Mouse (Mus musculus) midbrain, embryonic 14.5 days (tissue): ENCODE data around the gene Hvcn1. TPM values are rescaled to one million over a fixed set of nuclear protein-coding genes. Genes with fewer than 3 reads are reported as not detected.
A peak's percentile ranks its signal among the peaks of the same experiment; 100 is the strongest.

Source experiments
- ATAC-seq: fragments of 200-750 bp; cut with Nextera tagmentation; 2 replicates; pipeline ENCODE4 v1.8.0; 2017; ENCODE audit warnings: moderate number of reproducible peaks, moderate library complexity; ENCODE audit not compliant: low FRiP score, low TSS enrichment
- DNase-seq: peaks from one replicate; pipeline ENCODE4 v3.0.0-alpha.2; 2015
- H3K27ac ChIP-seq: fragments of 300-500 bp; sonication (generic); replicated peaks from 2 replicates; pipeline ENCODE4 v1.5.1; 2014; ENCODE audit warnings: mild to moderate bottlenecking, low read depth, low read length, moderate library complexity
- H3K27me3 ChIP-seq: fragments of 300-500 bp; sonication (generic); 2 replicates; pipeline ENCODE4 v1.6.1; 2014; ENCODE audit warnings: low read length, control low read depth, mixed read lengths; ENCODE audit not compliant: control insufficient read depth, insufficient read depth
- H3K36me3 ChIP-seq: fragments of 300-500 bp; sonication (generic); 2 replicates; pipeline ENCODE4 v1.6.1; 2014; ENCODE audit warnings: low read length, control low read depth; ENCODE audit not compliant: control insufficient read depth, insufficient read depth
- H3K4me1 ChIP-seq: fragments of 300-500 bp; sonication (generic); 2 replicates; pipeline ENCODE4 v1.6.1; 2014; ENCODE audit warnings: mild to moderate bottlenecking, antibody characterized with exemption, low read length, control low read depth; ENCODE audit not compliant: control insufficient read depth, insufficient read depth
- H3K4me2 ChIP-seq: fragments of 300-500 bp; sonication (generic); 2 replicates; pipeline ENCODE4 v1.6.1; 2014; ENCODE audit warnings: mild to moderate bottlenecking, low read length, moderate library complexity
- H3K4me3 ChIP-seq: fragments of 300-500 bp; sonication (generic); replicated peaks from 2 replicates; pipeline ENCODE4 v1.5.1; 2014; ENCODE audit warnings: low read depth, low read length
- H3K9ac ChIP-seq: fragments of 300-500 bp; sonication (generic); replicated peaks from 2 replicates; pipeline ENCODE4 v1.6.1; 2014; ENCODE audit warnings: mild to moderate bottlenecking, low read length, moderate library complexity
- H3K9me3 ChIP-seq: fragments of 300-500 bp; sonication (generic); 2 replicates; pipeline ENCODE4 v1.6.1; 2016; ENCODE audit warnings: low read length, control low read depth, mixed read lengths; ENCODE audit not compliant: control insufficient read depth
- WGBS: fragments of 180-500 bp; shearing (Covaris S2); extraction: QIAGEN DNeasy Blood & Tissue Kit; methylation state at CpG from one replicate; pipeline ENCODE4 v1.1.7; 2014; 5-methylcytosine and 5-hydroxymethylcytosine counted together
- polyA plus RNA-seq: library from polyadenylated mRNA; unstranded; fragments of >200 nt; fragmentation: Nextera tagmentation; extraction: Ambion mirVana; gene quantifications from 2 replicates; pipeline ENCODE4 v1.2.1, GENCODE M21; 2014

The Hvcn1 gene
- polyA plus RNA-seq, 1 experiment from 2014 or later, result 2.5 TPM

- H3K4me2 ChIP-seq, result no peak overlapping the region
- WGBS, result 46% methylated on average over 7 of the region's 7 CpGs
- H3K27me3 ChIP-seq, result no peaks in the 10 kb centered on the region
- no peak overlapping the region for H3K9ac ChIP-seq
- ATAC-seq (no peak), DNase-seq (no peak)
- no peak overlapping the region for H3K27ac ChIP-seq
- no peaks in the 10 kb centered on the region for H3K36me3 ChIP-seq
- no peaks in the 10 kb centered on the region for H3K9me3 ChIP-seq
- H3K4me3 ChIP-seq, result no peak overlapping the region
- no peaks in the 10 kb centered on the region for H3K4me1 ChIP-seq
These were observed 16.1 kb upstream of the Hvcn1 start for GRCm38 (mm10) chr5:122190465-122190864.

GRCm38 (mm10) chr5:122191269-122192063, 15.1 kb upstream of the Hvcn1 start:
- Histone ChIP-seq H3K4me1 (no peaks in the 10 kb centered on the region), H3K36me3 (no peaks in the 10 kb centered on the region), H3K9me3 (no peaks in the 10 kb centered on the region), H3K4me3 (no peak overlapping the region), H3K9ac (no peak overlapping the region), H3K27ac (no peak overlapping the region), H3K27me3 (no peaks in the 10 kb centered on the region), H3K4me2 (no peak overlapping the region)
- ATAC-seq (no peak), DNase-seq (no peak)
- WGBS, result 74% methylated on average over 12 of the region's 12 CpGs

GRCm38 (mm10) chr5:122192347-122192746, 14.3 kb upstream of the Hvcn1 start:
- 55% methylated on average over 3 of the region's 4 CpGs for WGBS
- no peaks in the 10 kb centered on the region for H3K27me3 ChIP-seq
- no peak overlapping the region for H3K9ac ChIP-seq
- H3K36me3 ChIP-seq, result no peaks in the 10 kb centered on the region
- no peak overlapping the region for H3K27ac ChIP-seq
- no peak overlapping the region for H3K4me3 ChIP-seq
- no peak for ATAC-seq
- H3K4me1 ChIP-seq, result no peaks in the 10 kb centered on the region
- DNase-seq, result no peak
- H3K9me3 ChIP-seq, result no peaks in the 10 kb centered on the region
- no peak overlapping the region for H3K4me2 ChIP-seq

- H3K27ac ChIP-seq, result no peak overlapping the region
- no peak for DNase-seq
- WGBS, result 95% methylated on average over 4 of the region's 4 CpGs
- H3K9ac ChIP-seq, result no peak overlapping the region
- H3K4me2 ChIP-seq, result no peak overlapping the region
- no peaks in the 10 kb centered on the region for H3K4me1 ChIP-seq
- no peaks in the 10 kb centered on the region for H3K27me3 ChIP-seq
- no peak for ATAC-seq
- no peaks in the 10 kb centered on the region for H3K9me3 ChIP-seq
- no peaks in the 10 kb centered on the region for H3K36me3 ChIP-seq
- no peak overlapping the region for H3K4me3 ChIP-seq
These were observed 5.7 kb upstream of the Hvcn1 start for GRCm38 (mm10) chr5:122200872-122201271.

- Histone ChIP-seq H3K9ac (no peak overlapping the region), H3K4me3 (no peak overlapping the region), H3K27me3 (no peaks in the 10 kb centered on the region), H3K36me3 (no peaks in the 10 kb centered on the region), H3K27ac (no peak overlapping the region), H3K4me2 (no peak overlapping the region), H3K9me3 (no peaks in the 10 kb centered on the region), H3K4me1 (no peaks in the 10 kb centered on the region)
- DNase-seq, result no peak
- WGBS, result 86% methylated on average over 6 of the region's 6 CpGs
- ATAC-seq, result no peak
These were observed 4.7 kb upstream of the Hvcn1 start for GRCm38 (mm10) chr5:122201904-122202303.

GRCm38 (mm10) chr5:122204180-122204579, 2.4 kb upstream of the Hvcn1 start:
- H3K9ac ChIP-seq, result no peak overlapping the region
- ATAC-seq, result no peak
- WGBS, result 71% methylated on average over 2 of the region's 2 CpGs

GRCm38 (mm10) chr5:122208909-122209308, 2.3 kb downstream of the Hvcn1 start:
- H3K36me3 ChIP-seq, result no peaks in the 10 kb centered on the region
- no peaks in the 10 kb centered on the region for H3K27me3 ChIP-seq
- no peak overlapping the region for H3K9ac ChIP-seq
- ATAC-seq, result no peak
- H3K9me3 ChIP-seq, result no peaks in the 10 kb centered on the region
- DNase-seq, result no peak
- H3K4me1 ChIP-seq, result peaks cover 6% of the 10 kb centered on the region; the same call in 1 of the 2 replicates
- H3K4me2 ChIP-seq, result no peak overlapping the region
- no peak overlapping the region for H3K4me3 ChIP-seq
- no peak overlapping the region for H3K27ac ChIP-seq
- WGBS, result 39% methylated on average over 6 of the region's 6 CpGs

More at GRCm38 (mm10) chr5:122204180-122204579, 2.4 kb upstream of the Hvcn1 start:
- Histone ChIP-seq H3K27ac (no peak overlapping the region), H3K4me1 (no peaks in the 10 kb centered on the region), H3K36me3 (no peaks in the 10 kb centered on the region), H3K4me3 (no peak overlapping the region), H3K9me3 (no peaks in the 10 kb centered on the region), H3K27me3 (no peaks in the 10 kb centered on the region), H3K4me2 (no peak overlapping the region)
- DNase-seq, result no peak

GRCm38 (mm10) chr5:122209591-122210368, 3.2 kb downstream of the Hvcn1 start:
- Histone ChIP-seq H3K4me3 (peak overlapping the region; percentile 7), H3K4me2 (peak overlapping the region; percentile 53)
- WGBS, result 2% methylated on average over 21 of the region's 21 CpGs

More at GRCm38 (mm10) chr5:122209591-122210368, 3.2 kb downstream of the Hvcn1 start:
- Histone ChIP-seq H3K36me3 (no peaks in the 10 kb centered on the region), H3K27ac (no peak overlapping the region), H3K27me3 (no peaks in the 10 kb centered on the region), H3K4me1 (peaks cover 6% of the 10 kb centered on the region; the same call in 1 of the 2 replicates), H3K9ac (peak overlapping the region; percentile 30), H3K9me3 (no peaks in the 10 kb centered on the region)
- ATAC-seq (no peak), DNase-seq (peak; percentile 69)
